Mouse (Mus musculus): ENCODE results near the gene Syt2. TPM values are rescaled to one million over a fixed set of nuclear protein-coding genes. Genes with fewer than 3 reads are reported as not detected.

Syt2 gene
- polyA plus RNA-seq (2015; fragmentation: Nextera tagmentation; extraction: Ambion mirVana) = 0.23 and 0.34 TPM in 2 replicates

DNA sequence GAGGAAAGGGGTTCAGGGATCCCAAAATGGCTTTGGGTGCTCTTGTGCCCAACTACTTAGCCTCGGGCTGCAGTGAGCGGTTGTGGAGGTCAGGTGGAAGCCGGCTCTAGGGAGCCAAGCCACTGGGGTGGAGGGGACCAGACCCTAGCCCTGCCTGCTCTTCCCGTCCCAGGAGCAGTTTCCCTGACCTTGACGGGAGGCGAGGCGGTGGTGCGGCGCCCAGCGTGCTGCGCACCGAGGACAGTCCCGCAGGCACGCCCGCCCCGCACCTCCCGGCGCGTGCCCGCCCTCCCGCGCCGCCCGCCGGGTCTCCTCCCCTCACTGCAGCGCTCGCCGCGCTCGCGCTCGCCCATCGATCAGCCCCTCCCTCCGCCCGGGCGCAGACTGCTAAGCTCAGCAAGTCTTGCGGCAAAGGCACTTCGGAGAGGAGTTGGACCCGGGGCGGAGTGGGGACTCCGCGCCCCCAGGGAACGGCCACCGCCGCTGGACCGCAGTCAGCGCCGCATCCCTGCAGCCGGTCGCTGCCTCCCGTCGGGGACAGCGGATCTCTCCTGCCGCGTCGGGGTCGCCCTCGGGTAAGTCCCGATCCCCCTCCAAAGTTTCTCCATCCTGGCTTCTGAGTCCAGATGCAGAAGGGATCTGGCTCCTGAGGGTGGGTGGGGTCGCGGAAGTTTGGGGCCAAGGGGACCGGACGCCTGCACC is at the start of gene Syt2:
TSS of gene Syt2 (plus strand) at position 417 of the 702 bp plus-strand sequence.
- Histone ChIP-seq H3K9me3 (replicated peaks) (no peaks in the 10 kb centered on the region), H3K27ac (no peak within 1 kb of the TSS), H3K36me3 (no peaks in the 10 kb centered on the region), H3K4me3 (peak within 1 kb of the TSS; percentile 57), H3K4me1 (replicated peaks) (peaks cover 21% of the 10 kb centered on the region), H3K9ac (peak within 1 kb of the TSS; percentile 41), H3K4me2 (peak within 1 kb of the TSS; percentile 95), H3K27me3 (peaks cover 96% of the 10 kb centered on the region)
- ATAC-seq (replicated peaks; ENCODE audit: insufficient number of reproducible peaks, insufficient read depth, low FRiP score, low read depth) = peak; percentile 36; the same call in 1 of the 2 replicates
- WGBS = 1% methylated on average over 63 of the region's 63 CpGs

DNA sequence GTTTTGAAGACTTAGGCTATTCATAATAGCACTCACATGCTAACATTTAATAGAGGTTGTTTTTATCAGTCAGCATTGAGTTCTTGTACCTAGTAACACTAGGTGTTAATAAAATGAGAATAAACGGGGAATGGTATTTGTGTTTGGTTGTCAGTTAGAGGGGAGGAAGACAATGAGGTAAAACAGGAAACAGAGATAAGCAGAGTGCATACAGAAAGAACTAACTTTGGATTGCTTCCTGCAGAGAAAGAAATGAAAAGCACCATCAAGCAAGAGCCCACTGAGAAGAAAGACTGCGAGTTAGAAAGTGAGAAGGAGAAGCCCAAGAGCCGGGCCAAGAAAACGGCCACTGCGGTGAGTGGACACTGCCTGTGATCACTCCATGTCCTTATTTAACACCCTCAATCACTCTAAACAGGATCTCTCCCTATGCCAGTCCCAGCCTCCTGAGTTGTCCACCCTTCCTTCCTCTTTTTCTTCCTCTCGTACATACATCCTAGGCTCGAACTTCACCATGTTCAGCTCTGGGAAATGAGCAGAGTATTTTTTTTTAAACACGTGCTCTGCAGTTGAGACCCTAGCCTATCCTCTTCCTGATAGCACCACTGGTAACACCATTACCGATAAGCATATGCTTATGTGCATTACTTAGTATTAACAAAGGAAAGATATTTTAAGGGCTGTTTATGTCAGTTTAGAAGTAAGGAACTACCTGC is 49.0 kb upstream of the Syt2 start:
- Histone ChIP-seq H3K4me2 (no peak overlapping the region), H3K27ac (no peak overlapping the region), H3K4me1 (replicated peaks) (no peaks in the 10 kb centered on the region), H3K36me3 (peaks cover 71% of the 10 kb centered on the region), H3K9me3 (replicated peaks) (no peaks in the 10 kb centered on the region), H3K4me3 (no peak overlapping the region), H3K9ac (no peak overlapping the region), H3K27me3 (no peaks in the 10 kb centered on the region)
- ATAC-seq (replicated peaks; ENCODE audit: insufficient number of reproducible peaks, insufficient read depth, low FRiP score, low read depth) = no peak
- WGBS = 76% methylated on average over 9 of the region's 9 CpGs

DNA sequence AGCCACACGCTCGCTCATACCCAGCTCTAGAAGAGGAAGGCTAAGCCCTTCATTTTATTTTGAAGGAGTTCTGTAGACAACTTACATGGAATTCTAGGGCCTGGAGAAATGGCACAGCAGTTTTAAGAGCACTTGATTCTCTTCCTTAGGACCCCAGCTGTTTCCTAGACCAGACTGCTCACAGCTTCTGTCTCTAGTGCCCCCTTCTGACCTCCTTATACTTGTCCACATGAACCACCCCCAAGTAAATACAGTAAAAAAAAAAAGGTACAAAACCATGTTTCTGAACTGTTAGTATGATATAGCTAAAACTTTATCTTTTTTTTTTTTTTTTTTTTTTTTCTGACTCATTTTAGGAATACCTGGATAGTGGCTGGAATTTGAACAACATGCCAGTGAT is 42.4 kb upstream of the Syt2 start:
- Histone ChIP-seq H3K4me1 (replicated peaks) (no peaks in the 10 kb centered on the region), H3K36me3 (peaks cover 77% of the 10 kb centered on the region), H3K4me2 (no peak overlapping the region), H3K27me3 (no peaks in the 10 kb centered on the region), H3K9ac (no peak overlapping the region), H3K27ac (no peak overlapping the region), H3K4me3 (no peak overlapping the region), H3K9me3 (replicated peaks) (no peaks in the 10 kb centered on the region)
- WGBS = 97% methylated on average over 2 of the region's 2 CpGs
- ATAC-seq (replicated peaks; ENCODE audit: insufficient number of reproducible peaks, insufficient read depth, low FRiP score, low read depth) = no peak

- no peak overlapping the region for H3K27ac ChIP-seq
- peaks cover 74% of the 10 kb centered on the region for H3K36me3 ChIP-seq
- no peaks in the 10 kb centered on the region for H3K9me3 ChIP-seq (replicated peaks)
- WGBS = 80% methylated on average over 8 of the region's 8 CpGs
- no peak for ATAC-seq (replicated peaks; ENCODE audit: insufficient number of reproducible peaks, insufficient read depth, low FRiP score, low read depth)
- no peak overlapping the region for H3K4me3 ChIP-seq
- no peak overlapping the region for H3K4me2 ChIP-seq
- no peaks in the 10 kb centered on the region for H3K4me1 ChIP-seq (replicated peaks)
- no peak overlapping the region for H3K9ac ChIP-seq
- no peaks in the 10 kb centered on the region for H3K27me3 ChIP-seq
Observed at GRCm38 (mm10) chr1:134605670-134606069, 40.8 kb upstream of the Syt2 start.

DNA sequence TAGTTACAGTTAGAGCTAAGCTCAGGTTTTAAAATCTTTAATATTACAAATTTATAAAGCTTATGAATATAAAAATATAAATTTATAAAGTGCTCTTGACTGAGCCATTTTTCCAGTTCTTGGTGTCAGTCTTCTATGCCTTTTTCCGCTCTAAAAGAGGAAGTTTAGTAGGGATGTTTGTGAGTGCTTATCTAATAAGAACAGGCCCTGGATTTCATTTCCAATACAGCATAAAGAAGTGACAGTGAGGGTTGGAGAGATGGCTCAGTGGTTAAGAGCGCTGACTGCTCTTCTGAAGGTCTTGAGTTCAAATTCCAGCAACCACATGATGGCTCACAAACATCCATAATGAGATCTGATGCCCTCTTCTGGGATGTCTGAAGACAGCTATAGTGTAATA is 40.1 kb upstream of the Syt2 start:
- peaks cover 67% of the 10 kb centered on the region for H3K36me3 ChIP-seq

GRCm38 (mm10) chr1:134607279-134607678 is 39.2 kb upstream of the Syt2 start:
- Histone ChIP-seq H3K4me2 (no peak overlapping the region), H3K9ac (no peak overlapping the region), H3K9me3 (replicated peaks) (no peaks in the 10 kb centered on the region), H3K36me3 (peaks cover 63% of the 10 kb centered on the region), H3K27me3 (no peaks in the 10 kb centered on the region), H3K4me3 (no peak overlapping the region), H3K4me1 (replicated peaks) (no peaks in the 10 kb centered on the region), H3K27ac (no peak overlapping the region)
- 88% methylated on average over 1 of the region's 1 CpGs for WGBS
- ATAC-seq (replicated peaks; ENCODE audit: insufficient number of reproducible peaks, insufficient read depth, low FRiP score, low read depth) = no peak

More for the DNA sequence above, 40.1 kb upstream of the Syt2 start:
- Histone ChIP-seq H3K4me3 (no peak overlapping the region), H3K27ac (no peak overlapping the region), H3K9me3 (replicated peaks) (no peaks in the 10 kb centered on the region), H3K9ac (no peak overlapping the region), H3K4me1 (replicated peaks) (no peaks in the 10 kb centered on the region), H3K27me3 (no peaks in the 10 kb centered on the region), H3K4me2 (no peak overlapping the region)
- WGBS = 87% methylated on average over 2 of the region's 2 CpGs
- no peak for ATAC-seq (replicated peaks; ENCODE audit: insufficient number of reproducible peaks, insufficient read depth, low FRiP score, low read depth)

- Histone ChIP-seq H3K27ac (no peak overlapping the region), H3K4me3 (no peak overlapping the region), H3K27me3 (no peaks in the 10 kb centered on the region), H3K4me1 (replicated peaks) (no peaks in the 10 kb centered on the region), H3K9me3 (replicated peaks) (no peaks in the 10 kb centered on the region), H3K9ac (no peak overlapping the region), H3K4me2 (no peak overlapping the region), H3K36me3 (peaks cover 71% of the 10 kb centered on the region)
- no peak for ATAC-seq (replicated peaks; ENCODE audit: insufficient number of reproducible peaks, insufficient read depth, low FRiP score, low read depth)
- 81% methylated on average over 4 of the region's 4 CpGs for WGBS
Observed at GRCm38 (mm10) chr1:134609172-134609571, 37.3 kb upstream of the Syt2 start.

DNA sequence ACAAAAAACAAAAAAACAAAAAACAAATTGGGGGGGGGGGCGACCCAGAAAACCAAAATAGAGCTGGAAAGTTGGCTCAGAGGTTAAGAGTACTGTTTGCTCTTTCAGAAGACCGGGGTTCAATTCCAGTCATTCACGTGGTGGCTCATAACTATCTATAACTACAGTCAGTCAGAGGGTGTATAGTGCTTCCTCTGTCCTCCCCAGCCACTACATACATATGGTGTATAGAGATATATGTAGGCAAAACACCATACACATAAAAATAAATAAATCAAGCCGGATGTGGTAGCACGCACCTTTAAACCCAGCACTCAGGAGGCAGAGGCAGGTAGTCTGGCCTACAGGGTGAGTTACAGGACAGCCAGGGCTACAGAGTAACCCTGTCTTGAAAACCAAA is 31.9 kb upstream of the Syt2 start:
- WGBS = 90% methylated on average over 5 of the region's 5 CpGs
- H3K9ac ChIP-seq = no peak overlapping the region
- no peak for ATAC-seq (replicated peaks; ENCODE audit: insufficient number of reproducible peaks, insufficient read depth, low FRiP score, low read depth)
- H3K27me3 ChIP-seq = no peaks in the 10 kb centered on the region
- H3K4me2 ChIP-seq = no peak overlapping the region
- H3K9me3 ChIP-seq (replicated peaks) = no peaks in the 10 kb centered on the region
- H3K27ac ChIP-seq = no peak overlapping the region
- no peaks in the 10 kb centered on the region for H3K4me1 ChIP-seq (replicated peaks)
- H3K36me3 ChIP-seq = peaks cover 62% of the 10 kb centered on the region
- no peak overlapping the region for H3K4me3 ChIP-seq

DNA sequence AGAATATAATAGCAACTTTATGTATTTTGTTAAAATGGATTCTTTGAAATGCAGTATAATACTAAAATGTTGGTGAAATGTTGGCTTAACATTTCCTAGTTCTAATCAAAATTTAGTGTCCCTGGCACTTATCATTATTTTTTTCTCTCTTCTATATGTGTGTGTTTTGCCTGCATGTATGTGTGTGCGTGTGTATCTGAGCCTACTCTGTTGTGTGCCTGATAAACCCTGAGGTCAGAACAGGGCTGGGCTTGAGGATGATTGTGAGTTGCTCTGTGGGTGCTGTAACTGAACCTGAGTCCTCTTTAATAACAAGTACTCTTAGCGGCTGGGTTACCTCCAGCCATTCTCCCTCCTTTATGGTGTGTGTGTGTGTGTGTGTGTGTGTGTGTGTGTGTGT is 31.5 kb upstream of the Syt2 start:
- Histone ChIP-seq H3K9ac (no peak overlapping the region), H3K4me3 (no peak overlapping the region), H3K36me3 (peaks cover 67% of the 10 kb centered on the region), H3K27ac (no peak overlapping the region), H3K27me3 (no peaks in the 10 kb centered on the region), H3K4me1 (replicated peaks) (no peaks in the 10 kb centered on the region), H3K4me2 (no peak overlapping the region), H3K9me3 (replicated peaks) (no peaks in the 10 kb centered on the region)
- 90% methylated on average over 2 of the region's 2 CpGs for WGBS
- ATAC-seq (replicated peaks; ENCODE audit: insufficient number of reproducible peaks, insufficient read depth, low FRiP score, low read depth) = no peak

- Histone ChIP-seq H3K36me3 (peaks cover 80% of the 10 kb centered on the region), H3K4me3 (no peak overlapping the region), H3K27ac (no peak overlapping the region)
Observed at GRCm38 (mm10) chr1:134617656-134618055, 28.8 kb upstream of the Syt2 start.

GRCm38 (mm10) chr1:134625325-134625724 is 21.2 kb upstream of the Syt2 start:
- no peak for ATAC-seq (replicated peaks; ENCODE audit: insufficient number of reproducible peaks, insufficient read depth, low FRiP score, low read depth)
- no peaks in the 10 kb centered on the region for H3K27me3 ChIP-seq
- no peaks in the 10 kb centered on the region for H3K4me1 ChIP-seq (replicated peaks)
- no peaks in the 10 kb centered on the region for H3K9me3 ChIP-seq (replicated peaks)
- H3K36me3 ChIP-seq = peaks cover 93% of the 10 kb centered on the region
- no peak overlapping the region for H3K4me3 ChIP-seq
- no peak overlapping the region for H3K27ac ChIP-seq
- WGBS = 91% methylated on average over 4 of the region's 4 CpGs
- H3K4me2 ChIP-seq = no peak overlapping the region
- H3K9ac ChIP-seq = no peak overlapping the region

More at GRCm38 (mm10) chr1:134617656-134618055, 28.8 kb upstream of the Syt2 start:
- Histone ChIP-seq H3K9me3 (replicated peaks) (no peaks in the 10 kb centered on the region), H3K27me3 (no peaks in the 10 kb centered on the region), H3K4me2 (no peak overlapping the region), H3K9ac (no peak overlapping the region), H3K4me1 (replicated peaks) (no peaks in the 10 kb centered on the region)
- ATAC-seq (replicated peaks; ENCODE audit: insufficient number of reproducible peaks, insufficient read depth, low FRiP score, low read depth) = no peak
- 75% methylated on average over 9 of the region's 9 CpGs for WGBS

- Histone ChIP-seq H3K4me3 (no peak overlapping the region), H3K4me1 (replicated peaks) (no peaks in the 10 kb centered on the region), H3K9ac (no peak overlapping the region), H3K4me2 (no peak overlapping the region), H3K9me3 (replicated peaks) (no peaks in the 10 kb centered on the region), H3K27me3 (no peaks in the 10 kb centered on the region), H3K27ac (no peak overlapping the region), H3K36me3 (peaks cover 92% of the 10 kb centered on the region)
- ATAC-seq (replicated peaks; ENCODE audit: insufficient number of reproducible peaks, insufficient read depth, low FRiP score, low read depth) = no peak
- WGBS = 90% methylated on average over 10 of the region's 10 CpGs
Observed at GRCm38 (mm10) chr1:134629455-134629854, 17.0 kb upstream of the Syt2 start.

All from heart, embryonic 15.5 days (tissue).